Mouse (Mus musculus): ENCODE measurements around the gene Pcbp3.

- no peak for TF ChIP-seq POLR2A (IDR thresholded peaks at IDR 0.05; ENCODE audit: insufficient read depth, low read depth, low read length)
- TF ChIP-seq CTCF (IDR thresholded peaks at IDR 0.05) = no peak
- TF ChIP-seq EP300 (IDR thresholded peaks at IDR 0.05; ENCODE audit: insufficient read depth, low read depth, low read length) = no peak
These were observed 121.1 kb downstream of the Pcbp3 start for GRCm38 (mm10) chr10:76840566-76840965.

All from heart, adult 2 months (tissue).